Mouse (Mus musculus) cerebellum, adult 2 months (tissue): ENCODE results near the gene Degs2.

Experiments
- CTCF ChIP-seq: fragments of 200-500 bp; IDR thresholded peaks from 2 replicates; pipeline ENCODE4 v1.5.1; 2011; ENCODE audit warnings: low read depth, mild to moderate bottlenecking, control low read depth, low read length, moderate library complexity, borderline replicate concordance; ENCODE audit not compliant: insufficient read depth
- POLR2A ChIP-seq: fragments of 200-500 bp; IDR thresholded peaks from 2 replicates; pipeline ENCODE4 v1.6.1; 2011; ENCODE audit warnings: low read length, control low read depth, borderline replicate concordance; ENCODE audit not compliant: insufficient read depth

DNA sequence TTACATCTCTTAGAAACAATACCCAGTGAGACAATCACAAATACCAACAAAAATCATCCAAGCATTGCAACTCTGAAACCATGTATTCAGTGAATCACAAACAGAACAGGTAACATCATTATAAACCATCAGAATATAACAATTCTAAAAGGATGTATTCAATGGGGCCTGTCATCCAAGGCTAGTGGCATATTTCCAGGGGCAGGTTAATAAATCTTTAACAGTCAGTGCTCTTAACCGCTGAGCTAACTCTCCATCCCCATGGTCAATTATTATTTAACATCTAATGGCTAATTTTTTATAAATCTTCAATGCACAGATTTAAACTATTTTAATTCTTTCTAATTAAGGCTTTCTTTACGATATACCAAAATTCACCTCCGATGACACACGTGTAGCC is 20.3 kb upstream of the Degs2 start:
- TF ChIP-seq CTCF (no peak), POLR2A (no peak)
